Mouse (Mus musculus) testis, adult 2 months (tissue): ENCODE measurements around the gene Oxct2a.
"Not testable (repeated sequence)": the region's sequence is repeated elsewhere in the genome, so short reads cannot be mapped to it uniquely, and the experiment has no call there.

Experiments
- CTCF ChIP-seq: fragments of 200-500 bp; IDR thresholded peaks from 2 replicates; pipeline ENCODE4 v1.5.1; 2012; ENCODE audit warnings: low read depth, mild to moderate bottlenecking, inconsistent platforms, low read length, moderate library complexity; ENCODE audit not compliant: control insufficient read depth, insufficient read depth, insufficient replicate concordance
- POLR2A ChIP-seq: fragments of 200-500 bp; IDR thresholded peaks from 2 replicates; pipeline ENCODE4 v1.6.1; 2012; ENCODE audit warnings: low read depth, mild to moderate bottlenecking, inconsistent platforms, low read length, moderate library complexity; ENCODE audit not compliant: control insufficient read depth

DNA sequence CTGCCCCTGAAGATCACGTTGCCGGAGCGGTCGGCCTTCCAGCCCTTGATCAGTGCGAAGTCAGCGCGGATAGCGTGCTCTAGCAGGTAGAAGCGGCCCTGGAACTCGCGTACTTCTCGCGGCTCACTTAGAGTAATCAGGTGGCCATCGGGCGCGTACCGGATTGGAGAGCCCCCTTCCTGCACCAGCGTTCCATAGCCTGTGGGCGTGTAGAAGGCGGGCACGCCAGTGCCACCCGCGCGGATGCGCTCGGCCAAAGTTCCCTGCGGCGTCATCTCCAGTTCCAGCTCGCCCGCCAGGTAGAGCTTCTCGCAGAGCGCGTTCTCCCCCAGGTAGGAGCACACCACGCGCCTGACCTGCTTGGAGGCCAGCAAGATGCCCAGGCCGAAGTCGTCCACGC lies 524 bp downstream of the Oxct2a start:
- TF ChIP-seq CTCF, POLR2A: not testable (repeated sequence)
